Mouse (Mus musculus) heart, embryonic 12.5 days (tissue): ENCODE results near the gene Aldh3a1. TPM values are rescaled to one million over a fixed set of nuclear protein-coding genes. Genes with fewer than 3 reads are reported as not detected.
A peak's percentile ranks its signal among the peaks of the same experiment; 100 is the strongest.
"Not testable (repeated sequence)": the region's sequence is repeated elsewhere in the genome, so short reads cannot be mapped to it uniquely, and the experiment has no call there.

Experiments used
- ATAC-seq: fragments of 200-750 bp; cut with Nextera tagmentation; 2 replicates; pipeline ENCODE4 v1.8.0; 2017; ENCODE audit warnings: moderate TSS enrichment, moderate library complexity; ENCODE audit not compliant: insufficient number of reproducible peaks, low FRiP score
- H3K27ac ChIP-seq: fragments of 300-500 bp; sonication (generic); 2 replicates; pipeline ENCODE4 v1.5.1; 2016; ENCODE audit warnings: mild to moderate bottlenecking, moderate library complexity; ENCODE audit not compliant: poor library complexity, severe bottlenecking
- H3K27me3 ChIP-seq: fragments of 300-500 bp; sonication (generic); replicated peaks from 2 replicates; pipeline ENCODE4 v1.6.1; 2016; ENCODE audit warnings: mild to moderate bottlenecking, moderate library complexity
- H3K36me3 ChIP-seq: fragments of 300-500 bp; sonication (generic); 2 replicates; pipeline ENCODE4 v1.6.1; 2016; ENCODE audit warnings: mild to moderate bottlenecking, moderate library complexity
- H3K4me1 ChIP-seq: fragments of 300-500 bp; sonication (generic); replicated peaks from 2 replicates; pipeline ENCODE4 v1.6.1; 2016; ENCODE audit warnings: mild to moderate bottlenecking
- H3K4me2 ChIP-seq: fragments of 300-500 bp; sonication (generic); 2 replicates; pipeline ENCODE4 v1.6.1; 2016; ENCODE audit warnings: mild to moderate bottlenecking, moderate library complexity
- H3K4me3 ChIP-seq: fragments of 300-500 bp; sonication (generic); 2 replicates; pipeline ENCODE4 v1.5.1; 2016; ENCODE audit warnings: mild to moderate bottlenecking
- H3K9ac ChIP-seq: fragments of 300-500 bp; sonication (generic); 2 replicates; pipeline ENCODE4 v1.6.1; 2016; ENCODE audit warnings: mild to moderate bottlenecking, moderate library complexity
- H3K9me3 ChIP-seq: fragments of 300-500 bp; sonication (generic); replicated peaks from 2 replicates; pipeline ENCODE4 v1.6.1; 2016; ENCODE audit warnings: mild to moderate bottlenecking, moderate library complexity
- WGBS: fragments of 180-500 bp; shearing (Covaris S2); methylation state at CpG from one replicate; pipeline ENCODE4 v1.1.7; 2016; 5-methylcytosine and 5-hydroxymethylcytosine counted together
- polyA plus RNA-seq: library from polyadenylated mRNA; unstranded; fragments of >200 nt; fragmentation: Nextera tagmentation; extraction: Ambion mirVana; gene quantifications from 2 replicates; pipeline ENCODE4 v1.2.1, GENCODE M21; 2016

The Aldh3a1 gene
- 0.18 TPM in 1 of 2 replicates, not detected in the other for polyA plus RNA-seq

DNA sequence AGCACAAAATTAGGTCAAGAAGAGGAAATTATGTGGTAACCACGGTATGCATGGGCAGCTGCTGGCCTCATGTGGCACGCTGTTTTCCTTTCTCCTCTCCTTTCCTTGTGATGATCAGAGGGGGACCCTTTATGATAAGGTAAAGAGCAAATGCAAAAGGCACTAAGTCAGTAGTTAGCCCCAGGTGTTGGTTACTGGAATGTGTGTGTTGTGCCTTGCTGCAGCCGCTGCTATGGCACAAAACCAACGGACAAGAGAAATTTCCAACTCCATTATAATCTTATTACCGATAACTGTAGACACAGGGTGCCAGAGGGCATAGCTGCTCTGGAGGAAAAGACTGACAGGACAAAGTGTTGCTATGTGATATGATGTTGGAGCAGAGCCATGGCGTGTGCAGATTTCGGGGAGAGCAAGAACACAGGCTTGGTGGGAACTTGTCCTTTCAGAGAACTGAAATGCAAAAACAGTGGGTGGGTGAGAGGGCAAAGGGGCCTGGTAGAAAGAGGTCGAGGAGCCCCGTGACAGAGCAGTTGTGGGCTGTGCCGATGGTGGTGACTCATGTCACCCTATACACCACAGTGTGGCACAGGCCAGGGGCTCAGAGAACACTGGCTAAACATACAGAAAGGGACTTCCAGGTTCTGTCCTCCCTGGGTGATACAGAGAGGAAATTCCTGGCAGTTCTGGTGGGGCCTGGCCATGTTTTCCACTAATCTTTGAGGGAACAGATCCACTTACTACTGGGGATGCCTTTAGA, at the start of gene Aldh3a1:
TSS of gene Aldh3a1 (plus strand) at position 51 of the 760 bp plus-strand sequence.
- 54% methylated on average over 10 of the region's 10 CpGs for WGBS

DNA sequence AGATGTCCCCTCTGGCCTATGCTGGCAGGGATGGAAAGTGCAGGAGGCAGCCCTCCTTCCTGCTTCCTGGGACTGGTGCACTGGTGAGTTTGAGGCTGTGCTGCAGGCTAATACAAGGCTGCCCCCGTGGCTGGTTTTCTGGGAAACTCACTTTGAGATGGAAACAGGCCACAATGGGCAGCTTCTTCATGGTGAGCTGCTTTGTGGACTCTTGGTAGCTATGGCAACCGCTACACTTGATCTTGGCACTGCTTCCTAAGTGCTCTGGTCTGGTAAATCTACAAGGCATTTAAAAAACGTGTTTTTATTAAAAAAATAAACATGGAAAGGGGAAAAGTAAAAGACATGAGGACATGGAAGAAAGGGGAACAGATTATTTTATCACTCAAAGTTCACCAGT, 49.2 kb upstream of the Aldh3a1 start:
- Histone ChIP-seq H3K4me1 (peaks cover 6% of the 10 kb centered on the region; the same call in 1 of the 2 replicates), H3K9me3 (no peaks in the 10 kb centered on the region), H3K4me3 (no peak overlapping the region), H3K9ac (no peak overlapping the region), H3K27ac (no peak overlapping the region), H3K36me3 (peaks cover 99% of the 10 kb centered on the region), H3K27me3 (no peaks in the 10 kb centered on the region), H3K4me2 (no peak overlapping the region)
- 76% methylated on average over 3 of the region's 3 CpGs for WGBS
- no peak for ATAC-seq

More for the DNA sequence above, at the start of gene Aldh3a1:
- Histone ChIP-seq H3K4me1 (peaks cover 14% of the 10 kb centered on the region), H3K4me2 (0 out of 2 replicates have a peak within 1 kb of the TSS, but pooled peaks have one; percentile 3), H3K4me3 (no peak within 1 kb of the TSS), H3K9me3 (no peaks in the 10 kb centered on the region), H3K27me3 (peaks cover 45% of the 10 kb centered on the region), H3K36me3 (no peaks in the 10 kb centered on the region), H3K9ac (no peak within 1 kb of the TSS), H3K27ac (peak within 1 kb of the TSS; percentile 3; the same call in 1 of the 2 replicates)
- peak; percentile 25; the same call in 1 of the 2 replicates for ATAC-seq

DNA sequence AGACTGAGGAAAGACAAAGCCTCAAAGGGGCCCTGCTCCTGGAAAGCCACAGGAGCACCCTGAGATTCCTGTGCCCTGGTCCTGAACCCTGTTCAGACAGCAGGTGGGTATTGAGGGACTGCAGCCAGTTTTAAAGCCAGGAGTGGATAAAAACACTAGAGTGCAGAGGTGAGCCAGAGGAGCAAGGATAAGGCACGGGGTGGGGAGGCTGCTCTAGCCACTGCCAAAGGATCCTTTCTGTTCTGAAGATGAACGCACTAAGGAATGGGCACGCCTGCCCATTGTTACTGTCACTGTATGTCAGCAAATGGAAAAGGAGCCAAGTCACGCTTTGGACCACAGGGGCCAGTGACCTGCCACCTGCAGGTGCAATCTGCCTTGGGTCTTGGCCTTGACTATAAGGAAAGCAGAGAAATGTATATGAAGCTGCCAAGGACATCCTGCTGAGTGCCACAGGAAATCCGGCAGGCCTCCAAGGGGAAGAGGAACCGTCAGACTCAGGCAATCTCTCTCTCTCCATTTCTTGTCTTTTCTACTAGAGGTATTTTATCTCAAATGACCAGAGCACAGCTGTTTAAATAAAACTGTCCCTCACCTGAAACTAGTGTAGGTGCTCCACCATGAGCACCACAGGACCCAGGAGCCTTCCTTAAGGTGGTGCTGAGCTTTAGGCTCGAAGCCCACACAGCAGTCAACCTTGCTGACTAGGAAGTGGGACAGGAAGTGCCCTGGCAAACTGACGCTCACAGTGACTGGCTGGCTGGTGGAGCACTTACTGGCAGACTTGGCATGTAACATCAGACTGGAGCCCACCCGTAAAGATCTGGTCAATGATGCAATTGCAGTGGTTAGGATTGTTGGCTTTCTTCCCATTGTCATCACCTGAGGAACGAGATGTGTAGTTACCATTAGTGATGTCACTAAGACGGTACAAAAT, 47.3 kb upstream of the Aldh3a1 start:
- H3K9me3 ChIP-seq, result no peaks in the 10 kb centered on the region
- no peak overlapping the region for H3K4me3 ChIP-seq
- WGBS, result 70% methylated on average over 11 of the region's 11 CpGs
- H3K4me2 ChIP-seq, result no peak overlapping the region
- H3K4me1 ChIP-seq, result peaks cover 9% of the 10 kb centered on the region; the same call in 1 of the 2 replicates
- no peak overlapping the region for H3K9ac ChIP-seq
- no peak overlapping the region for H3K27ac ChIP-seq
- no peak for ATAC-seq
- no peaks in the 10 kb centered on the region for H3K27me3 ChIP-seq
- peaks cover 99% of the 10 kb centered on the region for H3K36me3 ChIP-seq

DNA sequence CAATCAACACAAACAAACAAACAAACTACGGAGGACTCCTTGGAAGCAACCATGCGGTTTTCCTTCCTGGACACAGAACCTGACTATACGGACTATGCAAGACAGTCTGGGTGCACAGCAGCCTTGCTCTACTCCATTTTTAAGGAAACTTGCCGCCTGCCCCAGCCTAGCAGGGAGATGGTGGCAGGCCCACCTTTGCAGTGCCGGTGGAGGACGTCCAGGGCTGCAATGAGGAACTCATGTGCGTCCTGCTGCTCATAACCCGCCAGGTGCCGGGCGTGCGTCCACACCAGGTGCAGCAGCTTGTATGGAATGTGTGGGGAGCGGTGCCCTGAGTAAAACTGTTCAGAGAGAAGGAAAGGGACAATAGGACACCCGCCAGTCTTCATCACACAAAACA, 46.2 kb upstream of the Aldh3a1 start:
- H3K27ac ChIP-seq, result no peak overlapping the region
- H3K27me3 ChIP-seq, result no peaks in the 10 kb centered on the region
- ATAC-seq, result no peak
- no peak overlapping the region for H3K4me2 ChIP-seq
- peaks cover 95% of the 10 kb centered on the region for H3K36me3 ChIP-seq
- WGBS, result 90% methylated on average over 13 of the region's 13 CpGs
- H3K4me3 ChIP-seq, result no peak overlapping the region
- H3K4me1 ChIP-seq, result 0 out of 2 replicates have a peak, but pooled peaks cover 3% of the 10 kb centered on the region
- no peak overlapping the region for H3K9ac ChIP-seq
- no peaks in the 10 kb centered on the region for H3K9me3 ChIP-seq

DNA sequence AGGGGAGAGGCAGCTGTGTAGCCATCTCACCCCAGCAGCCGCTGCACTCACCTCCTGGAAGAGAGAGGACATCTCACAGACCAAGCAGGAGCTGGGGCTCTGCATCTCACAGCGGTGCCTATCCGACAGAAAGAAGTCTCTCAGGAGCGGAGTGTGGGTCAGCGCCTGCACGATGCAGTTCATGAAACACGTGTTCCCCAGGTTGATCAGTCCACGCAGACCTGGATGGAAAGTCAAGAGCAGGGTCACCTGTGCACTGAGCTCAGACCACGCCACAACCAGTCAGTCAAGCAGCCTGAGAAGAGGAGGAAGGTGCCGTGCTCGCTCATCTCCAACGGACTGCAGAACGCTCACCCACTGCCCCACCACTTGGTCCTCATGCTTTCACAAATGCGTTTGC, 44.6 kb upstream of the Aldh3a1 start:
- Histone ChIP-seq H3K4me1 (0 out of 2 replicates have a peak, but pooled peaks cover 3% of the 10 kb centered on the region), H3K4me3 (no peak overlapping the region), H3K27ac (no peak overlapping the region), H3K9ac (no peak overlapping the region), H3K4me2 (no peak overlapping the region), H3K36me3 (peaks cover 94% of the 10 kb centered on the region), H3K27me3 (no peaks in the 10 kb centered on the region), H3K9me3 (no peaks in the 10 kb centered on the region)
- WGBS, result 92% methylated on average over 14 of the region's 14 CpGs
- no peak for ATAC-seq

DNA sequence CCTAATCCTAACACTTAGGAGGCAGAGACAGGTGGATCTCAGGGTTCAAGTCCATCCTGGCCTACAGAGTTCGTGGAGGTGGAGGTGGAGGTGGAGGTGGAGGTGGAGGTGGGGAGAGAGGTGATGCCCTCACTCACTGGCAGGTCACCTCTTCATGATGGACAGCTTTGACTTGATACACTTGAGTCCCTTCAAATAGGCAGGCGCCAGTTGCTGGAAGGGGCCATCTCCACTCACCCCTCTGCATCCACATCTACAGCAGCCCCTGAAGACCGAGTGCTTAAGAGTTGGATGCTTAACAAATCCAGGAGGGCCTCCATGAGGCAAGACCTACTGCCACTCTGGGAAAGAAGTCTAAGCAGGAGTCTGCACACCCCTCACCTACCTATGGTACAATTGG, 44.0 kb upstream of the Aldh3a1 start:
- Histone ChIP-seq H3K36me3 (peaks cover 93% of the 10 kb centered on the region), H3K4me2 (no peak overlapping the region), H3K27ac (no peak overlapping the region), H3K4me1 (peaks cover 3% of the 10 kb centered on the region; the same call in 1 of the 2 replicates), H3K9me3 (no peaks in the 10 kb centered on the region), H3K4me3 (no peak overlapping the region), H3K27me3 (no peaks in the 10 kb centered on the region), H3K9ac (no peak overlapping the region)
- no peak for ATAC-seq
- WGBS, result 95% methylated on average over 3 of the region's 3 CpGs

DNA sequence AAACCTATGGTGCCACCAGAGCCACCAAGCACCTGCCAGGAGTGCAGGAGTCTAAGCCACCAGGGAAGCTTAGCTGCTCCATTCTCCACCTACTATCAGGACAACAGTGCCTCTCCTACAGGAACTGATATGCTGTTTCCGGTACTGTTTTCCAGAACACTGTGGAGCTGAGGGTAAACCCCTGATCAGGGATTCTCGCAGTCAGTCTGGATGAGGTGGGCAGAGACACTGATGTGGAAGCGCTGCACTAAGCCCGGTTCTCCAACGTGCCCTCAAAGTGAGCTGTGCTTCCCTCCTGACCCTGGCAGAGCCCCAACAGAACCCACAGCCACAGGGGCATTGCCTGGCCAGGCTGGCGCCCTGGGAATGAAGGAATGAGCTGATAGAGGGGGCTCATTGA, 43.0 kb upstream of the Aldh3a1 start:
- Histone ChIP-seq H3K27me3 (no peaks in the 10 kb centered on the region), H3K9ac (no peak overlapping the region), H3K4me3 (no peak overlapping the region), H3K27ac (no peak overlapping the region), H3K36me3 (peaks cover 84% of the 10 kb centered on the region), H3K4me2 (no peak overlapping the region), H3K4me1 (peaks cover 10% of the 10 kb centered on the region), H3K9me3 (no peaks in the 10 kb centered on the region)
- peak; percentile 29; the same call in 1 of the 2 replicates for ATAC-seq
- 80% methylated on average over 6 of the region's 6 CpGs for WGBS

DNA sequence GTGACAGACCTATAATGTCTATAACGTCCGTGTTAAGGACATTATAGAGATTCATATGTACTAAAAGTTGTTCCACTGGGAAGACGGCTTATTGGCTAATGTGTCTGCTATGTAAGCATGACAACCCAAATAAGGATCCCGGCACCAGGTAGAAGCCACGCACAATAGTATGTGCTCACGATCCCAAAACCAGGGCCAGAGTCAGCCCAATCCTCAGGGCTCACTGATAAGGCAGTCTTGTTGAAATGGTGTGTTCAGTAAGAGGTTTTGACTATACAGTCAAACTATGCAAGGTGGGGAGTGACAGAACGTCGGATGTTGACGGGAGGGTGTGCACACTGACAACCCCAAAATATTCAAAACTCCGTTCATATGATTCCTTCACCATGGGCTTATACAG, 42.5 kb upstream of the Aldh3a1 start:
- WGBS, result 90% methylated on average over 10 of the region's 10 CpGs
- no peak overlapping the region for H3K27ac ChIP-seq

DNA sequence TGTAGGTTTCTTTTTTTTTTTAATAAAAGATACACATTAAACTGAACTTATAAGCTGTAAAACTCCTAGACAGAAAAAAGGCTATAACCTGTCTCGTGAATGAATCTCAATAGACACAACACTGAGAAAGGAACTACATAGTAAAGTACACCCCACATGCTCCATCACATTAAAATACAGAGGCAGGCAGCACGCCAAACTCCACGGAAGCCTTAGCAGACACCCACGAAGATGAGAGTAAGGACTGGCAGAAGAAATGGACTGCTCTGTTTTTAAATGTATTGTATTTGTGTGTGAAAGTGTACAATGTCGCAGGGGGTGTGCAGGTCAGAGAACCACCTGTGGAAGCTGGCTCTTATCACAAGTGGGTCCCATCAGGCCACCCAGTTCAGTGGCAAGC, 37.2 kb upstream of the Aldh3a1 start:
- Histone ChIP-seq H3K4me1 (peaks cover 36% of the 10 kb centered on the region), H3K4me3 (no peak overlapping the region), H3K27me3 (no peaks in the 10 kb centered on the region), H3K4me2 (no peak overlapping the region), H3K9ac (no peak overlapping the region), H3K9me3 (no peaks in the 10 kb centered on the region), H3K27ac (no peak overlapping the region), H3K36me3 (peaks cover 30% of the 10 kb centered on the region)
- no peak for ATAC-seq
- whole genome bisulfite sequencing, result 82% methylated on average over 5 of the region's 5 CpGs

More for the DNA sequence above, 42.5 kb upstream of the Aldh3a1 start:
- Histone ChIP-seq H3K9ac (no peak overlapping the region), H3K4me1 (peaks cover 15% of the 10 kb centered on the region), H3K27me3 (no peaks in the 10 kb centered on the region), H3K4me2 (no peak overlapping the region), H3K4me3 (no peak overlapping the region), H3K36me3 (peaks cover 78% of the 10 kb centered on the region), H3K9me3 (no peaks in the 10 kb centered on the region)
- no peak for ATAC-seq

DNA sequence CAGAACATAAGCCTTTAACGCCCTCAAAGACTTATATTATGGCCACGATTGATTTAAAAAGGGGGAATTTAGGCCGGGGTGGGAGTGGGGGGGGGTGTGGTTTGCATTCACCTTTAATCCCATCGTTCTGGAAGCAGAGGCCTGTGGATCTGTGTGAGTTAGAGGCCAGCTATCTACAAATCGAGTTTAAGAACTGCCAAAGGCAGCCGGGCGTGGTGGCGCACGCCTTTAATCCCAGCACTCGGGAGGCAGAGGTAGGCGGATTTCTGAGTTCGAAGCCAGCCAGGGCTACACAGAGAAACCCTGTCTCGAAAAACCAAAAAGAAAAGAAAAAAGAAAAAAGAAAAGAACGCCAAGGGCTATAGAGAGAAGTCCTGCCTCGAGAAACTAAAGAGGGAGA, 33.9 kb upstream of the Aldh3a1 start:
- ATAC-seq, H3K27me3 ChIP-seq, H3K27ac ChIP-seq, H3K36me3 ChIP-seq, H3K9me3 ChIP-seq: not testable (repeated sequence)
- WGBS, result 40% methylated on average over 15 of the region's 15 CpGs
- Histone ChIP-seq H3K4me2 (peak overlapping the region; percentile 87), H3K9ac (peak overlapping the region; percentile 61), H3K4me1 (peaks cover 36% of the 10 kb centered on the region), H3K4me3 (peak overlapping the region; percentile 98)

DNA sequence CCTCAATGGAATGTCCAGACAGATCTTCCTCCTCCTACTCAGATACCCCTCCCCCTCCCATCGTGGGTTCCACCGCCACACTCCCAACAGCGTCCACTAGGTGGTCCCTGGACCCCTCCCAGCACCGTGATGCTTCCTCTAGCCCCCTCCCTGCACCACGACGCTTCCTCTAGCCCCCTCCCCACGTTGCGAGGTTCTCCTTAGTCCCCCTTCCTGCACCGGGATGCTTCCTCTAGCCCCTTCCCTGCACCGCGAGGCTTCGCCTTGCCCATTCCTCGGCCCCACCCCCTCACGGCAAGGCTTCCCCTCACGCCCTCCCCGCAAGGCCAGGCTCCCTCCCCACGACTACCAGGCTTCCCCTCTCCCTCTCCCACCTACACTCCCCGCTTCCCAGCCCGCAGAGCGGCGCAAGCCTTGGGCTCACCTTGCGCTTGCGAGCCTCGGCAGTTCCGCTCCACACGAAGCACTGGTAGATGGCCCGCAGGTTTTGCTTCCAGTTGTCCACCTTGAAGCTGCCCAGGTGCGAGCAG, 33.0 kb upstream of the Aldh3a1 start:
- Histone ChIP-seq H3K9me3 (no peaks in the 10 kb centered on the region), H3K9ac (peak overlapping the region; percentile 99), H3K4me1 (peaks cover 28% of the 10 kb centered on the region), H3K4me3 (peak overlapping the region; percentile 98), H3K27me3 (no peaks in the 10 kb centered on the region), H3K36me3 (peaks cover 4% of the 10 kb centered on the region), H3K27ac (peak overlapping the region; percentile 99), H3K4me2 (peak overlapping the region; percentile 87)
- ATAC-seq, result peak; percentile 40
- 1% methylated on average over 28 of the region's 28 CpGs for WGBS
